Mouse (Mus musculus) myocyte (in vitro differentiated cells): ENCODE measurements around the gene Gm28635. TPM values are rescaled to one million over a fixed set of nuclear protein-coding genes. Genes with fewer than 3 reads are reported as not detected.

Source experiments
- H3K27me3 ChIP-seq: one replicate; pipeline ENCODE4 v1.6.1; 2011; ENCODE audit not compliant: control insufficient read depth, insufficient read depth, insufficient read length
- H3K36me3 ChIP-seq: one replicate; pipeline ENCODE4 v1.6.1; 2011; ENCODE audit not compliant: control insufficient read depth, insufficient read depth
- H3K4me2 ChIP-seq: one replicate; pipeline ENCODE4 v1.6.1; 2011; ENCODE audit warnings: low read depth, control low read depth
- H3K4me3 ChIP-seq: one replicate; pipeline ENCODE4 v1.5.1; 2011; ENCODE audit warnings: mild to moderate bottlenecking, control low read depth, moderate library complexity
- H3K79me2 ChIP-seq: one replicate; pipeline ENCODE4 v1.6.1; 2011; ENCODE audit not compliant: control insufficient read depth, insufficient read depth
- H3ac ChIP-seq: one replicate; pipeline ENCODE4 v1.6.1; 2011; ENCODE audit not compliant: control insufficient read depth, insufficient read length
- CEBPB ChIP-seq: IDR thresholded peaks from 2 replicates; pipeline ENCODE4 v1.6.1; 2011; ENCODE audit warnings: mild to moderate bottlenecking, moderate library complexity; ENCODE audit not compliant: poor library complexity, insufficient read depth, severe bottlenecking
- E2F4 ChIP-seq: IDR thresholded peaks from one replicate; pipeline ENCODE4 v1.6.1; 2011; ENCODE audit warnings: mild to moderate bottlenecking, control low read depth, moderate library complexity; ENCODE audit not compliant: insufficient read depth
- MAX ChIP-seq: IDR thresholded peaks from one replicate; pipeline ENCODE4 v1.6.1; 2011; ENCODE audit warnings: low read depth, mild to moderate bottlenecking, control low read depth
- MYOD1 ChIP-seq, 3 experiments: IDR thresholded peaks; one replicate each; pipeline ENCODE4 v1.6.1; 2011; ENCODE audit warnings: control low read depth in 2 of 3, low read depth in 2 of 3, mild to moderate bottlenecking in 2 of 3, moderate library complexity in 1 of 3; ENCODE audit not compliant: insufficient read length in 2 of 3, control insufficient read depth in 1 of 3
- MYOG ChIP-seq, 3 experiments: IDR thresholded peaks; one replicate each; pipeline ENCODE4 v1.6.1; 2011; ENCODE audit warnings: control low read depth in 2 of 3, low read depth in 2 of 3, mild to moderate bottlenecking in 2 of 3; ENCODE audit not compliant: insufficient read length in 2 of 3, control insufficient read depth in 1 of 3, insufficient read depth in 1 of 3
- POLR2A ChIP-seq: IDR thresholded peaks from one replicate; pipeline ENCODE4 v1.6.1; 2011; ENCODE audit warnings: low read depth, mild to moderate bottlenecking, control low read depth, moderate library complexity; ENCODE audit not compliant: insufficient read length
- POLR2AphosphoS2 ChIP-seq: IDR thresholded peaks from one replicate; pipeline ENCODE4 v1.6.1; 2011; ENCODE audit warnings: low read depth, control low read depth; ENCODE audit not compliant: insufficient read length
- REST ChIP-seq: IDR thresholded peaks from one replicate; pipeline ENCODE4 v1.6.1; 2011; ENCODE audit warnings: mild to moderate bottlenecking, control low read depth, moderate library complexity; ENCODE audit not compliant: insufficient read depth, insufficient read length
- SRF ChIP-seq: IDR thresholded peaks from one replicate; pipeline ENCODE4 v1.6.1; 2011; ENCODE audit warnings: low read depth; ENCODE audit not compliant: control insufficient read depth, insufficient read length
- TCF12 ChIP-seq: IDR thresholded peaks from one replicate; pipeline ENCODE4 v1.6.1; 2011; ENCODE audit warnings: mild to moderate bottlenecking, control low read depth; ENCODE audit not compliant: poor library complexity, insufficient read depth, severe bottlenecking
- TCF3 ChIP-seq: IDR thresholded peaks from one replicate; pipeline ENCODE4 v1.6.1; 2011; ENCODE audit warnings: low read depth, control low read depth; ENCODE audit not compliant: insufficient read length
- USF1 ChIP-seq: IDR thresholded peaks from one replicate; pipeline ENCODE4 v1.6.1; 2011; ENCODE audit warnings: low read depth, mild to moderate bottlenecking, control low read depth, moderate library complexity
- polyA plus RNA-seq: library from polyadenylated mRNA; unstranded; fragments of >200 nt; fragmentation: generic; extraction: Trizol; gene quantifications from one replicate; pipeline ENCODE4 v1.2.1, GENCODE M21; 2012; ENCODE audit warnings: missing spikeins

The Gm28635 gene
- polyA plus RNA-seq, 1 experiment = not detected

DNA sequence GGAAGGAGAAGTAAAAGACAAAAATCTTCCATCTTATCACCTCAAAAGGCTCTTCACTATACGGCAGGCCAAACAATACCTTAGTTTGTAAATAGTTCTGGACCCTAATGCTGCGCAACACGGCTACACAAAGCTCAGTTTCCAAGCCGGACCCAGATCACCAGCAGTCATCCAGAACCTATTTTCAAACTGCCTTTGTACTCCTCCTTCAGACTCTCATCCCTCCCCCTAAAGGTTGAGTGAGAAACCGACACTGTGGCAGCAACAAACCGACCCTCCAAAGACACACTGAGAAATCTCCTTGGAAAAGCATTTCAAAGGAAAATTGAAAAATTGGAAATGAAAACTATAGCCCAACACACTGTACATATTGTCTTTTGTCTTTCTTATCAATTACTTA is 29.5 kb downstream of the Gm28635 start:
- Histone ChIP-seq H3K36me3 (no peaks in the 10 kb centered on the region), H3K4me2 (peak overlapping the region; percentile 78), H3K79me2 (peaks cover 69% of the 10 kb centered on the region), H3K27me3 (no peaks in the 10 kb centered on the region), H3K4me3 (peak overlapping the region; percentile 82), H3ac (no peak overlapping the region)
- TF ChIP-seq MYOD1 (IDR thresholded peaks at IDR 0.05; ENCODE audit: control insufficient read depth in 1 of 3, insufficient read length in 2 of 3, low read depth in 2 of 3) = no peak

DNA sequence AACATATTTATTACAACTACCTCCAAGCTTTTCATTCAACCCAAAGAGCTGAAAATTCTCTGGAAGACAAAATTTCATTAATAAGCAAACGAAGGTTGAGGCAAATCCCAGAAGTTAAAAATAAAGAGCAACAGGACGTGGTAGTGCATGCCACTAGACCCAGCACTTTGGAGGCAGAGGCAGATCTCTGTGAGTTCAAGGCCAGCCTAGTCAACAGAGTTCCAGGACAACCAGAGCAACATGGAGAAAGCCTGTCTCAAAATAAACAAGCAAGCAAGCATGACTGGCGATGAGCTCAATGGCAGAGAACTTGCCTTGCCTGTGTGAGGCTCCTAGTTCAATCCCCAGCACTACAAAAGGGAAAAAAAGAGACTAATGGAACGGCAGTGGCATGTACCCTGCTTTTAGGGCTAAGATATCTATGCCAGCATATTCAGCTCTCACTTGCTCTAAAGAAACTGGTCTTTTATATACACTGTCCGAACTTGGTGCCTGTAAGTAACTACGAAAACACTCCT is 30.7 kb downstream of the Gm28635 start:
- Histone ChIP-seq H3K4me2 (peak overlapping the region; percentile 78), H3K4me3 (no peak overlapping the region), H3K27me3 (no peaks in the 10 kb centered on the region), H3K36me3 (no peaks in the 10 kb centered on the region), H3ac (no peak overlapping the region), H3K79me2 (peaks cover 82% of the 10 kb centered on the region)
- TF ChIP-seq TCF12 (no peak), E2F4 (no peak), POLR2A (no peak), SRF (no peak), CEBPB (no peak), MYOD1 (IDR thresholded peaks at IDR 0.05; ENCODE audit: control insufficient read depth in 1 of 3, insufficient read length in 2 of 3, low read depth in 2 of 3) (no peak), USF1 (no peak), REST (no peak), TCF3 (no peak), POLR2AphosphoS2 (no peak), MYOG (IDR thresholded peaks at IDR 0.05; ENCODE audit: control insufficient read depth in 1 of 3, insufficient read depth in 1 of 3, insufficient read length in 2 of 3, low read depth in 2 of 3) (no peak), MAX (no peak)

DNA sequence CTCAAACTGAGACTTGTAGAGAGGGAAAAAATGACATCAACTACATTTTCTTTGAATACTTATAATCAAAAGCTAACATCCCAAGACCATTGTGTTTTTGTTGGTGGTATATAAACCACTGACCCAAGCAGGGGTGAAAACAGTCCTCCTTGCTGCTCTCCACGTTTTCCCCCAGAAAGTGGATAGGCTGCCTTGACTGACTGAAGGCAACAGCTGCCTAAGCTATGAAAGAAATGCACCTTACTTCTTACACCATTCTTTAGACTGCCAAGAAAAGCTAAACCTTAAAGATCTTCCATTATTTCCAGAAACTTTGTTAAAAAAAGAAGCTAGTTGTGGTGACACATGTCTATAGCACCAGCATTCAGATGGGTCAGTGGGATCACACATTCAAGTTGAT is 31.7 kb downstream of the Gm28635 start:
- TF ChIP-seq MYOG (IDR thresholded peaks at IDR 0.05; ENCODE audit: control insufficient read depth in 1 of 3, insufficient read depth in 1 of 3, insufficient read length in 2 of 3, low read depth in 2 of 3) (peak in 1 of 3 experiments; percentile 13), REST (no peak), POLR2A (no peak), CEBPB (no peak), MAX (no peak), E2F4 (no peak), POLR2AphosphoS2 (no peak), SRF (no peak), TCF12 (peak; percentile 7), MYOD1 (IDR thresholded peaks at IDR 0.05; ENCODE audit: control insufficient read depth in 1 of 3, insufficient read length in 2 of 3, low read depth in 2 of 3) (peak; percentile 78 to 94 (median 91))
- no peaks in the 10 kb centered on the region for H3K36me3 ChIP-seq
- no peak overlapping the region for H3ac ChIP-seq
- peak overlapping the region; percentile 78 for H3K4me2 ChIP-seq
- no peak overlapping the region for H3K4me3 ChIP-seq
- peaks cover 92% of the 10 kb centered on the region for H3K79me2 ChIP-seq
- no peaks in the 10 kb centered on the region for H3K27me3 ChIP-seq

DNA sequence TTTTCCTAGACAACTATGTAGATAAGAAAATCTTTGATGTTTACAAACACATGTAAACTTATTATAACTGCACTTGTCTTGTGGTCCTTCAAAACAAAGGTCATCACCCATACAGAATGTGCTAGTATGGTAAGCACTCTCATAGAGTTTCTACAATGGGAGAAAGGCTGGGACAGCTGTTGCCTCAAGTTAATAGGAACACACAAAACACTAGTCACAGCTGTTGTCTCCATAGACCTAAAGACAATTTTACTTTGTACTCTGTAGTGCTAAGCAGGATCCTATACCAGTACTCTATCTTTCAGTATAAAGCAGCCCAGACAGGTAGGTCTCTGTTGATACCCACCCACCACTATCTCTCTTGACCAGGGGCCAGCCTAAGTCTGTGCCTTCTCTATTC is 37.0 kb downstream of the Gm28635 start:
- no peaks in the 10 kb centered on the region for H3K36me3 ChIP-seq
- peaks cover 99% of the 10 kb centered on the region for H3K79me2 ChIP-seq
- peak overlapping the region; percentile 31 for H3K4me2 ChIP-seq
- H3K27me3 ChIP-seq = no peaks in the 10 kb centered on the region
- no peak overlapping the region for H3K4me3 ChIP-seq
- H3ac ChIP-seq = no peak overlapping the region
- TF ChIP-seq POLR2AphosphoS2 (no peak), TCF12 (peak; percentile 27), MYOD1 (IDR thresholded peaks at IDR 0.05; ENCODE audit: control insufficient read depth in 1 of 3, insufficient read length in 2 of 3, low read depth in 2 of 3) (peak; percentile 60 to 67 (median 64)), MYOG (IDR thresholded peaks at IDR 0.05; ENCODE audit: control insufficient read depth in 1 of 3, insufficient read depth in 1 of 3, insufficient read length in 2 of 3, low read depth in 2 of 3) (peak in 2 of 3 experiments; percentile 30 to 64), MAX (no peak), TCF3 (no peak)

DNA sequence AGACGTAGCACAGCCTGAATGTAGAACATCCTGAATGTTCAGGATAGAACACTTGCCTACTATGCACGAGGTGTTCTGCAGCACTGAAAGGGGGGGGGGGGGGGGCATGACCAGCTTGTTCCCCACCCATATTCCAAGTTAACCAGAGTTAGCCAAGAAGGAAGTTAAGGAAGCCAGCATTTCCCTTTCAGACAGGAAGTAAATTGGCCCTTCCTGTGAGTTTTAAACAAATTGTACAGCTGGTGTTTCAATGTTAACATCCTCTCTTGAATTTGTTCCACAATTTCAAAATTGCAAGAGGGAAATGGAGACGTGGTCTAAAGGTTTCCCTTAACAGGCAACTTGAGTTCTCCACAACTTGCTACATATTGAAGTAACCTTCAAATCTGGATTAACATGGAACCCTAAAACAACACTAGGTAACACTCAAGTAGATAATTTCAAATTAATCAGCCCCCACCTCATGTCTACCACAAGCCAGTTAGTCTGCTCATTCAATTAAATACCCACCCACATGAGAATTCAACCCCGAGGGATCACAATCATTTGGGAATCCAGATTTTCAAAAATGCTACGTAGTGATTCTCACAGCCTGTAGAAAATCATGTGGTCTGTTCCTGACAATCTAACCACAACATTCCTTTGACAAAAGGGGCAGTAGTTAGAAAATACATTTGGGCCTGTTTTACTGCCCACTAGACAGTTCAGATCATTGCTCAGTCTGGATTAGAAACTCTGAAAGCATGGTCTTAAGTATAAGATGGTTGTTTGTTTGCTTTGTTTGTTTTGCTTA is 39.2 kb downstream of the Gm28635 start:
- Histone ChIP-seq H3K4me2 (peak overlapping the region; percentile 100), H3K27me3 (no peaks in the 10 kb centered on the region)

More for the DNA sequence above, 39.2 kb downstream of the Gm28635 start:
- H3K4me3 ChIP-seq = no peak overlapping the region
- TF ChIP-seq USF1 = peak; percentile 73
- no peak for TF ChIP-seq MAX
- no peak overlapping the region for H3ac ChIP-seq
- peaks cover 94% of the 10 kb centered on the region for H3K79me2 ChIP-seq
- H3K36me3 ChIP-seq = no peaks in the 10 kb centered on the region
